Mouse (Mus musculus): ENCODE data around the gene Qrfpr.

- no peak for TF ChIP-seq POLR2A (IDR thresholded peaks at IDR 0.05; ENCODE audit: low read depth, low read length)
- TF ChIP-seq CTCF (conservative IDR thresholded peaks at IDR 0.05 in 1 of 2, IDR thresholded peaks at IDR 0.05 in 1 of 2; ENCODE audit: low read depth in 2 of 2, low read length in 2 of 2) = no peak
- no peak for TF ChIP-seq E2F4 (IDR thresholded peaks at IDR 0.05; ENCODE audit: insufficient replicate concordance, low read depth, low read length)
- TF ChIP-seq MAFK (IDR thresholded peaks at IDR 0.05; ENCODE audit: insufficient replicate concordance, low read length) = no peak
- no peak for TF ChIP-seq EP300 (IDR thresholded peaks at IDR 0.05; ENCODE audit: low read length)
- TF ChIP-seq MXI1 (IDR thresholded peaks at IDR 0.05; ENCODE audit: low read depth, low read length) = no peak
- no peak for TF ChIP-seq RCOR1 (conservative IDR thresholded peaks at IDR 0.05; ENCODE audit: low read depth, low read length)
- no peak for TF ChIP-seq UBTF (IDR thresholded peaks at IDR 0.05; ENCODE audit: low read depth, low read length)
- no peak for TF ChIP-seq TCF12 (IDR thresholded peaks at IDR 0.05; ENCODE audit: low read depth, low read length)
Measured at GRCm38 (mm10) chr3:36189243-36189642, 32.9 kb downstream of the Qrfpr start.

Measured in CH12.LX (cell line).